Mouse (Mus musculus): Measurements from ENCODE around the gene Tmem117. TPM values are rescaled to one million over a fixed set of nuclear protein-coding genes. Genes with fewer than 3 reads are reported as not detected.

The Tmem117 gene
- polyA plus RNA-seq, 1 experiment from 2014 or later, result 0.78 TPM

GRCm38 (mm10) chr15:94651350-94651749 is 22.3 kb downstream of the Tmem117 start:
- H3K9ac ChIP-seq, result no peak overlapping the region
- 80% methylated on average over 9 of the region's 9 CpGs for WGBS
- peaks cover 46% of the 10 kb centered on the region for H3K27me3 ChIP-seq
- peaks cover 16% of the 10 kb centered on the region for H3K4me1 ChIP-seq
- H3K4me2 ChIP-seq, result no peak overlapping the region
- no peak for ATAC-seq (ENCODE audit: low FRiP score)
- no peaks in the 10 kb centered on the region for H3K9me3 ChIP-seq
- no peak overlapping the region for H3K4me3 ChIP-seq (replicated peaks)
- H3K27ac ChIP-seq, result no peak overlapping the region
- H3K36me3 ChIP-seq (replicated peaks), result no peaks in the 10 kb centered on the region

GRCm38 (mm10) chr15:94651969-94652842 is 23.2 kb downstream of the Tmem117 start:
- Histone ChIP-seq H3K27me3 (peaks cover 44% of the 10 kb centered on the region), H3K36me3 (replicated peaks) (no peaks in the 10 kb centered on the region), H3K9ac (no peak overlapping the region), H3K4me3 (replicated peaks) (no peak overlapping the region), H3K4me2 (no peak overlapping the region), H3K27ac (no peak overlapping the region), H3K4me1 (peaks cover 16% of the 10 kb centered on the region), H3K9me3 (no peaks in the 10 kb centered on the region)
- WGBS, result 74% methylated on average over 13 of the region's 13 CpGs
- no peak for ATAC-seq (ENCODE audit: low FRiP score)

GRCm38 (mm10) chr15:94652843-94653206 is 23.8 kb downstream of the Tmem117 start:
- Histone ChIP-seq H3K27ac (no peak overlapping the region), H3K4me3 (replicated peaks) (no peak overlapping the region), H3K9ac (no peak overlapping the region), H3K4me1 (peaks cover 16% of the 10 kb centered on the region), H3K36me3 (replicated peaks) (no peaks in the 10 kb centered on the region), H3K27me3 (peaks cover 38% of the 10 kb centered on the region), H3K9me3 (no peaks in the 10 kb centered on the region), H3K4me2 (no peak overlapping the region)
- WGBS, result 55% methylated on average over 3 of the region's 3 CpGs
- no peak for ATAC-seq (ENCODE audit: low FRiP score)

GRCm38 (mm10) chr15:94655811-94656323 is 26.8 kb downstream of the Tmem117 start:
- Histone ChIP-seq H3K27ac (no peak overlapping the region), H3K36me3 (replicated peaks) (no peaks in the 10 kb centered on the region), H3K4me2 (no peak overlapping the region), H3K9me3 (no peaks in the 10 kb centered on the region), H3K9ac (no peak overlapping the region), H3K27me3 (peaks cover 15% of the 10 kb centered on the region; the same call in 1 of the 2 replicates), H3K4me1 (peaks cover 26% of the 10 kb centered on the region), H3K4me3 (replicated peaks) (no peak overlapping the region)
- 92% methylated on average over 13 of the region's 13 CpGs for WGBS
- no peak for ATAC-seq (ENCODE audit: low FRiP score)

- WGBS, result 76% methylated on average over 6 of the region's 6 CpGs
- Histone ChIP-seq H3K27ac (no peak overlapping the region), H3K4me2 (no peak overlapping the region), H3K4me3 (replicated peaks) (no peak overlapping the region), H3K4me1 (peaks cover 23% of the 10 kb centered on the region), H3K9me3 (no peaks in the 10 kb centered on the region), H3K9ac (no peak overlapping the region), H3K27me3 (0 out of 2 replicates have a peak, but pooled peaks cover 4% of the 10 kb centered on the region), H3K36me3 (replicated peaks) (no peaks in the 10 kb centered on the region)
- ATAC-seq (ENCODE audit: low FRiP score), result no peak
Measured at GRCm38 (mm10) chr15:94657882-94658281, 28.9 kb downstream of the Tmem117 start.

- 0 out of 2 replicates have a peak, but pooled peaks have one; percentile 17 for ATAC-seq (ENCODE audit: low FRiP score)
- no peaks in the 10 kb centered on the region for H3K36me3 ChIP-seq (replicated peaks)
- WGBS, result 61% methylated on average over 13 of the region's 13 CpGs
- H3K27me3 ChIP-seq, result 0 out of 2 replicates have a peak, but pooled peaks cover 4% of the 10 kb centered on the region
- H3K4me1 ChIP-seq, result peaks cover 17% of the 10 kb centered on the region
- no peak overlapping the region for H3K4me2 ChIP-seq
- no peak overlapping the region for H3K4me3 ChIP-seq (replicated peaks)
- no peak overlapping the region for H3K9ac ChIP-seq
- no peaks in the 10 kb centered on the region for H3K9me3 ChIP-seq
- no peak overlapping the region for H3K27ac ChIP-seq
Measured at GRCm38 (mm10) chr15:94658392-94659111, 29.5 kb downstream of the Tmem117 start.

GRCm38 (mm10) chr15:94659112-94659437 is 30.0 kb downstream of the Tmem117 start:
- Histone ChIP-seq H3K9me3 (no peaks in the 10 kb centered on the region), H3K27me3 (0 out of 2 replicates have a peak, but pooled peaks cover 1% of the 10 kb centered on the region), H3K9ac (no peak overlapping the region), H3K36me3 (replicated peaks) (no peaks in the 10 kb centered on the region), H3K27ac (no peak overlapping the region), H3K4me3 (replicated peaks) (no peak overlapping the region), H3K4me1 (peaks cover 17% of the 10 kb centered on the region), H3K4me2 (no peak overlapping the region)
- 0 out of 2 replicates have a peak, but pooled peaks have one; percentile 46 for ATAC-seq (ENCODE audit: low FRiP score)
- 34% methylated on average over 6 of the region's 6 CpGs for WGBS

- no peak for ATAC-seq (ENCODE audit: low FRiP score)
- no peaks in the 10 kb centered on the region for H3K9me3 ChIP-seq
- H3K36me3 ChIP-seq (replicated peaks), result no peaks in the 10 kb centered on the region
- H3K4me3 ChIP-seq (replicated peaks), result no peak overlapping the region
- H3K27me3 ChIP-seq, result no peaks in the 10 kb centered on the region
- 80% methylated on average over 7 of the region's 7 CpGs for WGBS
- no peak overlapping the region for H3K4me2 ChIP-seq
- peaks cover 17% of the 10 kb centered on the region for H3K4me1 ChIP-seq
- no peak overlapping the region for H3K9ac ChIP-seq
- H3K27ac ChIP-seq, result no peak overlapping the region
Measured at GRCm38 (mm10) chr15:94660913-94661312, 31.9 kb downstream of the Tmem117 start.

- no peaks in the 10 kb centered on the region for H3K27me3 ChIP-seq
- 22% methylated on average over 9 of the region's 9 CpGs for WGBS
- H3K36me3 ChIP-seq (replicated peaks), result no peaks in the 10 kb centered on the region
- H3K9me3 ChIP-seq, result no peaks in the 10 kb centered on the region
- ATAC-seq (ENCODE audit: low FRiP score), result no peak
- H3K4me3 ChIP-seq (replicated peaks), result no peak overlapping the region
- H3K4me1 ChIP-seq, result peaks cover 17% of the 10 kb centered on the region
- no peak overlapping the region for H3K9ac ChIP-seq
- H3K4me2 ChIP-seq, result no peak overlapping the region
- no peak overlapping the region for H3K27ac ChIP-seq
Measured at GRCm38 (mm10) chr15:94661398-94661797, 32.4 kb downstream of the Tmem117 start.

- WGBS, result 93% methylated on average over 6 of the region's 6 CpGs
Measured at GRCm38 (mm10) chr15:94664612-94665011, 35.6 kb downstream of the Tmem117 start.

GRCm38 (mm10) chr15:94681135-94681534 is 52.1 kb downstream of the Tmem117 start:
- no peak overlapping the region for H3K27ac ChIP-seq
- WGBS, result 62% methylated on average over 3 of the region's 3 CpGs
- no peak overlapping the region for H3K9ac ChIP-seq
- no peaks in the 10 kb centered on the region for H3K27me3 ChIP-seq
- no peak overlapping the region for H3K4me2 ChIP-seq
- no peaks in the 10 kb centered on the region for H3K9me3 ChIP-seq
- H3K36me3 ChIP-seq (replicated peaks), result no peaks in the 10 kb centered on the region
- no peak for ATAC-seq (ENCODE audit: low FRiP score)
- H3K4me1 ChIP-seq, result peaks cover 4% of the 10 kb centered on the region; the same call in 1 of the 2 replicates
- H3K4me3 ChIP-seq (replicated peaks), result no peak overlapping the region

More at GRCm38 (mm10) chr15:94664612-94665011, 35.6 kb downstream of the Tmem117 start:
- no peak overlapping the region for H3K9ac ChIP-seq
- H3K9me3 ChIP-seq, result no peaks in the 10 kb centered on the region
- no peaks in the 10 kb centered on the region for H3K27me3 ChIP-seq
- no peaks in the 10 kb centered on the region for H3K36me3 ChIP-seq (replicated peaks)
- no peak overlapping the region for H3K27ac ChIP-seq
- no peak overlapping the region for H3K4me3 ChIP-seq (replicated peaks)
- no peak overlapping the region for H3K4me2 ChIP-seq
- peaks cover under 1% of the 10 kb centered on the region; the same call in 1 of the 2 replicates for H3K4me1 ChIP-seq
- ATAC-seq (ENCODE audit: low FRiP score), result no peak

- Histone ChIP-seq H3K4me3 (replicated peaks) (no peak overlapping the region), H3K27me3 (no peaks in the 10 kb centered on the region), H3K27ac (no peak overlapping the region), H3K9ac (no peak overlapping the region), H3K4me2 (no peak overlapping the region), H3K4me1 (0 out of 2 replicates have a peak, but pooled peaks cover 2% of the 10 kb centered on the region), H3K9me3 (no peaks in the 10 kb centered on the region), H3K36me3 (replicated peaks) (no peaks in the 10 kb centered on the region)
- 79% methylated on average over 7 of the region's 7 CpGs for WGBS
- no peak for ATAC-seq (ENCODE audit: low FRiP score)
Measured at GRCm38 (mm10) chr15:94684269-94684668, 55.2 kb downstream of the Tmem117 start.

Data from forebrain, embryonic 12.5 days (tissue).